Mouse (Mus musculus) forebrain, postnatal 0 days (tissue): ENCODE measurements around the gene Ercc8. TPM values are rescaled to one million over a fixed set of nuclear protein-coding genes. Genes with fewer than 3 reads are reported as not detected.
A peak's percentile ranks its signal among the peaks of the same experiment; 100 is the strongest.

Source experiments
- ATAC-seq: fragments of 200-750 bp; cut with Nextera tagmentation; 2 replicates; pipeline ENCODE4 v1.8.0; 2017; ENCODE audit warnings: mild to moderate bottlenecking, moderate library complexity
- DNase-seq: peaks from one replicate; pipeline ENCODE4 v3.0.0-alpha.2; 2015
- H3K27ac ChIP-seq: fragments of 300-500 bp; sonication (generic); 2 replicates; pipeline ENCODE4 v1.5.1; 2014; ENCODE audit warnings: low read depth, mild to moderate bottlenecking, antibody characterized with exemption, low read length, moderate library complexity, mixed read lengths
- H3K27me3 ChIP-seq: fragments of 300-500 bp; sonication (generic); 2 replicates; pipeline ENCODE4 v1.6.1; 2014; ENCODE audit warnings: mild to moderate bottlenecking, low read length, mixed read lengths; ENCODE audit not compliant: insufficient read depth
- H3K36me3 ChIP-seq: fragments of 300-500 bp; sonication (generic); 2 replicates; pipeline ENCODE4 v1.6.1; 2014; ENCODE audit warnings: mild to moderate bottlenecking, moderate library complexity; ENCODE audit not compliant: insufficient read depth
- H3K4me1 ChIP-seq: fragments of 300-500 bp; sonication (generic); 2 replicates; pipeline ENCODE4 v1.6.1; 2014; ENCODE audit warnings: antibody characterized with exemption; ENCODE audit not compliant: insufficient read depth
- H3K4me2 ChIP-seq: fragments of 300-500 bp; sonication (generic); 2 replicates; pipeline ENCODE4 v1.6.1; 2014; ENCODE audit warnings: low read depth, mild to moderate bottlenecking, moderate library complexity
- H3K4me3 ChIP-seq: fragments of 300-500 bp; sonication (generic); 2 replicates; pipeline ENCODE4 v1.5.1; 2014; ENCODE audit warnings: low read depth, low read length, mixed read lengths
- H3K9ac ChIP-seq: fragments of 300-500 bp; sonication (generic); 2 replicates; pipeline ENCODE4 v1.6.1; 2014; ENCODE audit warnings: mild to moderate bottlenecking
- H3K9me3 ChIP-seq: fragments of 300-500 bp; sonication (generic); 2 replicates; pipeline ENCODE4 v1.6.1; 2016; ENCODE audit warnings: low read length
- CTCF ChIP-seq: sonication (generic); IDR thresholded peaks from 2 replicates; pipeline ENCODE4 v1.5.1; 2016; ENCODE audit warnings: antibody characterized with exemption, control low read depth, low read depth
- WGBS: fragments of 180-500 bp; shearing (Covaris S2); extraction: QIAGEN DNeasy Blood & Tissue Kit; methylation state at CpG from one replicate; pipeline ENCODE4 v1.1.7; 2014; 5-methylcytosine and 5-hydroxymethylcytosine counted together
- polyA plus RNA-seq: library from polyadenylated mRNA; unstranded; fragments of >200 nt; fragmentation: Nextera tagmentation; extraction: Ambion mirVana; gene quantifications from 2 replicates; pipeline ENCODE4 v1.2.1, GENCODE M21; 2015
- total RNA-seq: library from RNA; depleted of rRNA; stranded (reverse); fragments of >200 nt; gene quantifications from 2 replicates; pipeline ENCODE4 v1.2.3, GENCODE M21; 2014

Ercc8 gene
- total and polyA plus RNA-seq, 2 experiments from 2014 or later: 28.4 to 38.3 TPM

GRCm38 (mm10) chr13:108119411-108120310 is 38.9 kb upstream of the Ercc8 start:
- WGBS: 78% methylated on average over 9 of the region's 9 CpGs

GRCm38 (mm10) chr13:108123109-108123723 is 35.3 kb upstream of the Ercc8 start:
- H3K27me3 ChIP-seq: no peaks in the 10 kb centered on the region
- H3K36me3 ChIP-seq: no peaks in the 10 kb centered on the region
- H3K9ac ChIP-seq: peak overlapping the region; percentile 23; the same call in 1 of the 2 replicates
- no peak overlapping the region for H3K4me3 ChIP-seq
- H3K4me2 ChIP-seq: peak overlapping the region; percentile 31
- 0 out of 2 replicates have a peak, but pooled peaks cover 4% of the 10 kb centered on the region for H3K4me1 ChIP-seq
- peak; percentile 20 for DNase-seq
- H3K9me3 ChIP-seq: no peaks in the 10 kb centered on the region
- ATAC-seq: no peak
- no peak for TF ChIP-seq CTCF
- H3K27ac ChIP-seq: no peak overlapping the region; the same call in 1 of the 2 replicates
- WGBS: 14% methylated on average over 15 of the region's 15 CpGs

More at GRCm38 (mm10) chr13:108119411-108120310, 38.9 kb upstream of the Ercc8 start:
- Histone ChIP-seq H3K27me3 (no peaks in the 10 kb centered on the region), H3K4me1 (0 out of 2 replicates have a peak, but pooled peaks cover 4% of the 10 kb centered on the region), H3K4me2 (no peak overlapping the region), H3K36me3 (no peaks in the 10 kb centered on the region), H3K4me3 (no peak overlapping the region), H3K9me3 (no peaks in the 10 kb centered on the region), H3K9ac (no peak overlapping the region), H3K27ac (no peak overlapping the region)
- ATAC-seq (no peak), DNase-seq (no peak)
- TF ChIP-seq CTCF: no peak

- 78% methylated on average over 11 of the region's 11 CpGs for WGBS
- H3K9ac ChIP-seq: no peak overlapping the region
- 0 out of 2 replicates have a peak, but pooled peaks cover 4% of the 10 kb centered on the region for H3K4me1 ChIP-seq
- H3K4me3 ChIP-seq: no peak overlapping the region
- no peak for TF ChIP-seq CTCF
- H3K9me3 ChIP-seq: no peaks in the 10 kb centered on the region
- H3K27me3 ChIP-seq: no peaks in the 10 kb centered on the region
- H3K27ac ChIP-seq: no peak overlapping the region
- H3K4me2 ChIP-seq: no peak overlapping the region
- no peak for DNase-seq
- ATAC-seq: no peak
- no peaks in the 10 kb centered on the region for H3K36me3 ChIP-seq
Observed at GRCm38 (mm10) chr13:108124096-108124495, 34.4 kb upstream of the Ercc8 start.

GRCm38 (mm10) chr13:108126246-108126645 is 32.3 kb upstream of the Ercc8 start:
- no peak for DNase-seq
- 92% methylated on average over 2 of the region's 2 CpGs for WGBS
- Histone ChIP-seq H3K9ac (no peak overlapping the region), H3K27ac (no peak overlapping the region), H3K9me3 (no peaks in the 10 kb centered on the region), H3K36me3 (no peaks in the 10 kb centered on the region), H3K27me3 (no peaks in the 10 kb centered on the region), H3K4me3 (no peak overlapping the region), H3K4me1 (0 out of 2 replicates have a peak, but pooled peaks cover 4% of the 10 kb centered on the region), H3K4me2 (no peak overlapping the region)
- no peak for ATAC-seq
- no peak for TF ChIP-seq CTCF

GRCm38 (mm10) chr13:108127130-108127529 is 31.4 kb upstream of the Ercc8 start:
- Histone ChIP-seq H3K4me3 (no peak overlapping the region), H3K9me3 (no peaks in the 10 kb centered on the region), H3K36me3 (no peaks in the 10 kb centered on the region), H3K27me3 (no peaks in the 10 kb centered on the region), H3K27ac (no peak overlapping the region), H3K9ac (no peak overlapping the region), H3K4me2 (no peak overlapping the region), H3K4me1 (0 out of 2 replicates have a peak, but pooled peaks cover 4% of the 10 kb centered on the region)
- peak; percentile 66 for TF ChIP-seq CTCF
- WGBS: 7% methylated on average over 1 of the region's 1 CpGs
- DNase-seq (peak; percentile 42), ATAC-seq (no peak)

- Histone ChIP-seq H3K4me1 (0 out of 2 replicates have a peak, but pooled peaks cover 1% of the 10 kb centered on the region), H3K4me2 (no peak overlapping the region), H3K27me3 (no peaks in the 10 kb centered on the region), H3K36me3 (no peaks in the 10 kb centered on the region), H3K4me3 (no peak overlapping the region), H3K27ac (no peak overlapping the region), H3K9me3 (no peaks in the 10 kb centered on the region), H3K9ac (no peak overlapping the region)
- no peak for TF ChIP-seq CTCF
- WGBS: 33% methylated on average over 1 of the region's 1 CpGs
- no peak for ATAC-seq
- DNase-seq: no peak
Observed at GRCm38 (mm10) chr13:108127883-108128282, 30.6 kb upstream of the Ercc8 start.

- Histone ChIP-seq H3K9me3 (no peaks in the 10 kb centered on the region), H3K4me1 (no peaks in the 10 kb centered on the region), H3K27ac (no peak overlapping the region), H3K27me3 (no peaks in the 10 kb centered on the region), H3K36me3 (no peaks in the 10 kb centered on the region), H3K4me2 (no peak overlapping the region), H3K9ac (no peak overlapping the region), H3K4me3 (no peak overlapping the region)
- 38% methylated on average over 7 of the region's 7 CpGs for WGBS
- ATAC-seq (no peak), DNase-seq (no peak)
- TF ChIP-seq CTCF: peak; percentile 17
Observed at GRCm38 (mm10) chr13:108129070-108129469, 29.5 kb upstream of the Ercc8 start.
